Mouse (Mus musculus) midbrain, embryonic 11.5 days (tissue): ENCODE measurements around the gene Erbb3. TPM values are rescaled to one million over a fixed set of nuclear protein-coding genes. Genes with fewer than 3 reads are reported as not detected.

Experiments
- ATAC-seq: fragments of 200-750 bp; cut with Nextera tagmentation; 2 replicates; pipeline ENCODE4 v1.8.0; 2017; ENCODE audit warnings: moderate TSS enrichment, moderate library complexity; ENCODE audit not compliant: low FRiP score
- DNase-seq: peaks from one replicate; pipeline ENCODE4 v3.0.0; 2015; ENCODE audit warnings: low spot score; ENCODE audit errors: missing footprints
- H3K27ac ChIP-seq: fragments of 300-500 bp; sonication (generic); 2 replicates; pipeline ENCODE4 v1.5.1; 2014; ENCODE audit warnings: low read depth, low read length
- H3K27me3 ChIP-seq: fragments of 300-500 bp; sonication (generic); 2 replicates; pipeline ENCODE4 v1.6.1; 2014; ENCODE audit warnings: mild to moderate bottlenecking, low read length, moderate library complexity, mixed read lengths; ENCODE audit not compliant: control insufficient read depth, insufficient read depth
- H3K36me3 ChIP-seq: fragments of 300-500 bp; sonication (generic); 2 replicates; pipeline ENCODE4 v1.6.1; 2014; ENCODE audit warnings: mild to moderate bottlenecking, low read length, moderate library complexity, mixed read lengths; ENCODE audit not compliant: control insufficient read depth, insufficient read depth
- H3K4me1 ChIP-seq: fragments of 300-500 bp; sonication (generic); 2 replicates; pipeline ENCODE4 v1.6.1; 2014; ENCODE audit warnings: low read length; ENCODE audit not compliant: control insufficient read depth, insufficient read depth
- H3K4me2 ChIP-seq: fragments of 300-500 bp; sonication (generic); 2 replicates; pipeline ENCODE4 v1.6.1; 2014; ENCODE audit warnings: mild to moderate bottlenecking, moderate library complexity
- H3K4me3 ChIP-seq: fragments of 300-500 bp; sonication (generic); 2 replicates; pipeline ENCODE4 v1.5.1; 2014; ENCODE audit warnings: low read depth, low read length
- H3K9ac ChIP-seq: fragments of 300-500 bp; sonication (generic); 2 replicates; pipeline ENCODE4 v1.6.1; 2014; ENCODE audit warnings: low read length
- H3K9me3 ChIP-seq: fragments of 300-500 bp; sonication (generic); 2 replicates; pipeline ENCODE4 v1.6.1; 2016; ENCODE audit warnings: low read length; ENCODE audit not compliant: control insufficient read depth
- WGBS: fragments of 180-500 bp; shearing (Covaris S2); extraction: QIAGEN DNeasy Blood & Tissue Kit; methylation state at CpG from one replicate; pipeline ENCODE4 v1.1.7; 2014; 5-methylcytosine and 5-hydroxymethylcytosine counted together
- polyA plus RNA-seq: library from polyadenylated mRNA; unstranded; fragments of >200 nt; fragmentation: Nextera tagmentation; extraction: Ambion mirVana; gene quantifications from 2 replicates; pipeline ENCODE4 v1.2.1, GENCODE M21; 2014

Erbb3 gene
- polyA plus RNA-seq, 1 experiment from 2014 or later: 0.49 TPM

GRCm38 (mm10) chr10:128583644-128584043 lies 5.8 kb downstream of the Erbb3 start:
- DNase-seq (no peak), ATAC-seq (no peak)
- H3K9me3 ChIP-seq: no peaks in the 10 kb centered on the region
- H3K36me3 ChIP-seq: no peaks in the 10 kb centered on the region
- no peak overlapping the region for H3K27ac ChIP-seq
- no peak overlapping the region for H3K9ac ChIP-seq
- peaks cover 21% of the 10 kb centered on the region for H3K27me3 ChIP-seq
- H3K4me3 ChIP-seq: no peak overlapping the region
- 20% methylated on average over 7 of the region's 7 CpGs for WGBS
- no peak overlapping the region for H3K4me2 ChIP-seq
- H3K4me1 ChIP-seq: no peaks in the 10 kb centered on the region

GRCm38 (mm10) chr10:128579731-128580130 lies 9.7 kb downstream of the Erbb3 start:
- H3K36me3 ChIP-seq: no peaks in the 10 kb centered on the region
- DNase-seq (no peak), ATAC-seq (no peak)
- H3K9ac ChIP-seq: no peak overlapping the region
- no peaks in the 10 kb centered on the region for H3K4me1 ChIP-seq
- no peaks in the 10 kb centered on the region for H3K27me3 ChIP-seq
- no peaks in the 10 kb centered on the region; the same call in 1 of the 2 replicates for H3K9me3 ChIP-seq
- H3K4me3 ChIP-seq: no peak overlapping the region
- no peak overlapping the region for H3K4me2 ChIP-seq
- no peak overlapping the region for H3K27ac ChIP-seq
- WGBS: 88% methylated on average over 4 of the region's 4 CpGs

GRCm38 (mm10) chr10:128579298-128579697 lies 10.2 kb downstream of the Erbb3 start:
- H3K9me3 ChIP-seq: no peaks in the 10 kb centered on the region; the same call in 1 of the 2 replicates
- H3K4me3 ChIP-seq: no peak overlapping the region
- no peak overlapping the region for H3K4me2 ChIP-seq
- H3K27ac ChIP-seq: no peak overlapping the region
- no peaks in the 10 kb centered on the region for H3K27me3 ChIP-seq
- H3K36me3 ChIP-seq: no peaks in the 10 kb centered on the region
- H3K9ac ChIP-seq: no peak overlapping the region
- WGBS: 77% methylated on average over 3 of the region's 3 CpGs
- ATAC-seq (no peak), DNase-seq (no peak)
- H3K4me1 ChIP-seq: no peaks in the 10 kb centered on the region

GRCm38 (mm10) chr10:128578330-128578729 lies 11.1 kb downstream of the Erbb3 start:
- Histone ChIP-seq H3K4me2 (no peak overlapping the region), H3K27me3 (no peaks in the 10 kb centered on the region)
- WGBS: 81% methylated on average over 11 of the region's 11 CpGs

GRCm38 (mm10) chr10:128575063-128575462 lies 14.4 kb downstream of the Erbb3 start:
- Histone ChIP-seq H3K9me3 (no peaks in the 10 kb centered on the region; the same call in 1 of the 2 replicates), H3K27ac (no peak overlapping the region), H3K9ac (no peak overlapping the region), H3K27me3 (no peaks in the 10 kb centered on the region), H3K4me1 (no peaks in the 10 kb centered on the region), H3K36me3 (no peaks in the 10 kb centered on the region), H3K4me3 (no peak overlapping the region), H3K4me2 (no peak overlapping the region)
- DNase-seq (no peak), ATAC-seq (no peak)
- 98% methylated on average over 2 of the region's 2 CpGs for WGBS

More at GRCm38 (mm10) chr10:128578330-128578729, 11.1 kb downstream of the Erbb3 start:
- Histone ChIP-seq H3K4me1 (no peaks in the 10 kb centered on the region), H3K9ac (no peak overlapping the region), H3K4me3 (no peak overlapping the region), H3K27ac (no peak overlapping the region), H3K9me3 (no peaks in the 10 kb centered on the region; the same call in 1 of the 2 replicates), H3K36me3 (no peaks in the 10 kb centered on the region)
- DNase-seq: no peak
- no peak for ATAC-seq

- Histone ChIP-seq H3K36me3 (peaks cover 14% of the 10 kb centered on the region), H3K4me2 (peak within 1 kb of the TSS; percentile 96), H3K27ac (peak within 1 kb of the TSS; percentile 90), H3K4me3 (peak within 1 kb of the TSS; percentile 89), H3K9ac (peak within 1 kb of the TSS; percentile 90), H3K9me3 (no peaks in the 10 kb centered on the region), H3K27me3 (no peaks in the 10 kb centered on the region), H3K4me1 (peaks cover 14% of the 10 kb centered on the region)
- under 1% methylated on average over 57 of the region's 58 CpGs for WGBS
- peak; percentile 99 for DNase-seq
- ATAC-seq: peak; percentile 98
Observed at GRCm38 (mm10) chr10:128565788-128566531, 23.5 kb downstream of the Erbb3 start, which contains the start of gene Pa2g4. Pa2g4 (minus strand) TSS chr10:128565987.

GRCm38 (mm10) chr10:128565206-128565787 lies 24.2 kb downstream of the Erbb3 start:
- peak overlapping the region; percentile 90 for H3K9ac ChIP-seq
- H3K9me3 ChIP-seq: no peaks in the 10 kb centered on the region
- peaks cover 20% of the 10 kb centered on the region for H3K36me3 ChIP-seq
- no peaks in the 10 kb centered on the region for H3K27me3 ChIP-seq
- peak overlapping the region; percentile 96 for H3K4me2 ChIP-seq
- under 1% methylated on average over 46 of the region's 46 CpGs for WGBS
- H3K27ac ChIP-seq: peak overlapping the region; percentile 56
- ATAC-seq: peak; percentile 55
- peak; percentile 92 for DNase-seq
- peaks cover 14% of the 10 kb centered on the region for H3K4me1 ChIP-seq
- H3K4me3 ChIP-seq: peak overlapping the region; percentile 89

- Histone ChIP-seq H3K4me2 (0 out of 2 replicates have a peak overlapping the region, but pooled peaks have one; percentile 0), H3K9me3 (no peaks in the 10 kb centered on the region), H3K27ac (no peak overlapping the region), H3K27me3 (no peaks in the 10 kb centered on the region), H3K4me3 (no peak overlapping the region), H3K9ac (no peak overlapping the region), H3K36me3 (peaks cover 35% of the 10 kb centered on the region), H3K4me1 (peaks cover 14% of the 10 kb centered on the region)
- DNase-seq (no peak), ATAC-seq (no peak)
- 91% methylated on average over 6 of the region's 6 CpGs for WGBS
Observed at GRCm38 (mm10) chr10:128563544-128563943, 25.9 kb downstream of the Erbb3 start.

- Histone ChIP-seq H3K4me1 (no peaks in the 10 kb centered on the region), H3K9me3 (no peaks in the 10 kb centered on the region), H3K4me2 (no peak overlapping the region), H3K27me3 (no peaks in the 10 kb centered on the region), H3K27ac (no peak overlapping the region), H3K4me3 (no peak overlapping the region), H3K9ac (no peak overlapping the region), H3K36me3 (peaks cover 32% of the 10 kb centered on the region)
- no peak for DNase-seq
- ATAC-seq: no peak
- WGBS: 90% methylated on average over 6 of the region's 6 CpGs
Observed at GRCm38 (mm10) chr10:128556963-128557362, 32.5 kb downstream of the Erbb3 start.
